Mouse (Mus musculus): ENCODE measurements at regions not wholly inside any gene's neighbourhood (a gene's known extent, or its start where the extent isn't known, plus 50 kb on each side); places are given as distances from the start of the nearest gene placed in this dataset.

- Histone ChIP-seq H3K9me3 (ENCODE audit: control insufficient read depth, low read depth, low read length) (no peaks in the 10 kb centered on the region), H3K27ac (ENCODE audit: low read length) (no peak overlapping the region), H3K36me3 (ENCODE audit: control insufficient read depth, insufficient read depth, low read length) (no peaks in the 10 kb centered on the region), H3K4me2 (replicated peaks; ENCODE audit: low read depth, low read length) (no peak overlapping the region), H3K4me3 (ENCODE audit: low read depth, low read length) (no peak overlapping the region), H3K9ac (replicated peaks; ENCODE audit: low read depth, low read length) (no peak overlapping the region), H3K27me3 (ENCODE audit: control insufficient read depth, insufficient read depth, low read length) (no peaks in the 10 kb centered on the region), H3K4me1 (ENCODE audit: control insufficient read depth, insufficient read depth, low read length) (no peaks in the 10 kb centered on the region)
- 33% methylated on average over 7 of the region's 7 CpGs for WGBS
- no peak for ATAC-seq (ENCODE audit: insufficient number of reproducible peaks, insufficient read depth, low FRiP score, low read depth)
Measured at GRCm38 (mm10) chr14:98626476-98626875, 367.6 kb downstream of the Rpl36a-ps1 start.

- no peaks in the 10 kb centered on the region for H3K4me1 ChIP-seq (ENCODE audit: control insufficient read depth, insufficient read depth, low read length)
- no peak overlapping the region for H3K27ac ChIP-seq (ENCODE audit: low read length)
- no peak overlapping the region for H3K9ac ChIP-seq (replicated peaks; ENCODE audit: low read depth, low read length)
- no peaks in the 10 kb centered on the region for H3K9me3 ChIP-seq (ENCODE audit: control insufficient read depth, low read depth, low read length)
- no peak for ATAC-seq (ENCODE audit: insufficient number of reproducible peaks, insufficient read depth, low FRiP score, low read depth)
- no peaks in the 10 kb centered on the region for H3K36me3 ChIP-seq (ENCODE audit: control insufficient read depth, insufficient read depth, low read length)
- no peaks in the 10 kb centered on the region for H3K27me3 ChIP-seq (ENCODE audit: control insufficient read depth, insufficient read depth, low read length)
- WGBS: 92% methylated on average over 4 of the region's 4 CpGs
- H3K4me3 ChIP-seq (ENCODE audit: low read depth, low read length): no peak overlapping the region
- no peak overlapping the region for H3K4me2 ChIP-seq (replicated peaks; ENCODE audit: low read depth, low read length)
Measured at GRCm38 (mm10) chr14:98625867-98626266, 368.3 kb downstream of the Rpl36a-ps1 start.

DNA sequence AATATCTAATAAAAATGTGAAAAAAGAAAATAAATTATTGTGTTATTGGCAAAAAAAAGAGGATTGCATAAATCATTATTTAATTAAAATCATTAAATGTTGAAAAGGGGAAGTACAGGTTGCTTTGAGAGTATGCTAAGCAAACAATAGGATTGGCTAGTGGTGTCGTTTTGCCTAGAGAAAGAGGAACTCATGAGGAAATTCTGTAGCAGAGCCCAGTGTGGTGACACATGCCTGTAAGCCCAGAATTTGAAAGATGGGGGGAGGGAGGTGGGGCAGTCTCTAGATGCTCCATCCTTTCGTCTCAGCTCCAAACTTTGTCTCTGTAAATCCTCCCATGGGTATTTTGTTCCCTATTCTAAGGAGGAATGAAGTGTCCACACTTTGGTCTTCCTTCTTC lies 388.3 kb downstream of the Rpl36a-ps1 start:
- no peak overlapping the region for H3K9ac ChIP-seq (replicated peaks; ENCODE audit: low read depth, low read length)
- no peaks in the 10 kb centered on the region for H3K27me3 ChIP-seq (ENCODE audit: control insufficient read depth, insufficient read depth, low read length)
- H3K27ac ChIP-seq (ENCODE audit: low read length): no peak overlapping the region
- H3K36me3 ChIP-seq (ENCODE audit: control insufficient read depth, insufficient read depth, low read length): no peaks in the 10 kb centered on the region
- no peaks in the 10 kb centered on the region for H3K9me3 ChIP-seq (ENCODE audit: control insufficient read depth, low read depth, low read length)
- H3K4me2 ChIP-seq (replicated peaks; ENCODE audit: low read depth, low read length): no peak overlapping the region
- 64% methylated on average over 2 of the region's 2 CpGs for WGBS
- H3K4me3 ChIP-seq (ENCODE audit: low read depth, low read length): no peak overlapping the region
- ATAC-seq (ENCODE audit: insufficient number of reproducible peaks, insufficient read depth, low FRiP score, low read depth): no peak
- H3K4me1 ChIP-seq (ENCODE audit: control insufficient read depth, insufficient read depth, low read length): no peaks in the 10 kb centered on the region

DNA sequence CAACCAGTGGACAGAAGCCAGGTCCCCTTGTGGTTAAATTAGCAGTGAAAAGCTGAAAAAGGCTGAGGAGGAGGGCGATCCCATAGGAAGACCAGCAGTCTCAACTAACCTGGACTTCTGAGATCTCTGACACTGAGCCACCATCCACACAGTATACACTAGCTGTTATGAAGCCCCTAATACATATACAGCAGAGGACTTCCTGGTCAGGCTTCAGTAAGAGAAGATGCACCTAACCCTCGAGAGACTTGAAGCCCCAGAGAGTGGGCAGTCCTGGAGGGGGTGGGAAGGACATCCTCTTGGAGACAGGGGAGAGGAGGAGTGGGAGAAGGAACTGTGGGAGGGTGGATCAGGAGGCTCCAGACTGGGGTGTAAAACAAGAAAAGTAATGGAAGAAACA lies 397.9 kb downstream of the Rpl36a-ps1 start:
- 88% methylated on average over 2 of the region's 2 CpGs for WGBS
- H3K27me3 ChIP-seq (ENCODE audit: control insufficient read depth, insufficient read depth, low read length): no peaks in the 10 kb centered on the region
- no peak overlapping the region for H3K4me2 ChIP-seq (replicated peaks; ENCODE audit: low read depth, low read length)
- no peak overlapping the region for H3K4me3 ChIP-seq (ENCODE audit: low read depth, low read length)
- no peaks in the 10 kb centered on the region for H3K9me3 ChIP-seq (ENCODE audit: control insufficient read depth, low read depth, low read length)
- no peak for ATAC-seq (ENCODE audit: insufficient number of reproducible peaks, insufficient read depth, low FRiP score, low read depth)
- no peak overlapping the region for H3K27ac ChIP-seq (ENCODE audit: low read length)
- H3K36me3 ChIP-seq (ENCODE audit: control insufficient read depth, insufficient read depth, low read length): no peaks in the 10 kb centered on the region
- no peaks in the 10 kb centered on the region for H3K4me1 ChIP-seq (ENCODE audit: control insufficient read depth, insufficient read depth, low read length)
- H3K9ac ChIP-seq (replicated peaks; ENCODE audit: low read depth, low read length): no peak overlapping the region

DNA sequence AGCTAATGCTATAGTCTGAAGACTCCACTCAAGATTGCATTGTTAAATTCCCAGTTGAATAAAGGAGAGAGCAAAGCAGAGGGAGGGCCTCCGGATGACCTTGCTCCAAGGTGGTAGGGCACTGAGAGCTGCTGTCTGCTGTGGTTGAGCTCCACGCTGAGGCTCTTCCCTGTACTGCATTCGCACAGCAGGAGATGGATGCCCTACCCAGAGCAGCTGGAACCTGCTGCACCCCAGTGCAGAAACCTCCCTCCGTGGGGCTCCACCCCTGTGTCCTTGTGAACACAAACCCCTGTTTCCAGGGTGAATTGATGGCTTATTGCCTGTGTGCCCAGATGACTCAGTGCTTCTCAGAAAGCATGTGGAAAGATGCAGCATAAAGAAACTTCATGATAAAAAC lies 404.3 kb downstream of the Rpl36a-ps1 start:
- H3K9ac ChIP-seq (replicated peaks; ENCODE audit: low read depth, low read length): no peak overlapping the region
- ATAC-seq (ENCODE audit: insufficient number of reproducible peaks, insufficient read depth, low FRiP score, low read depth): peak; percentile 84; the same call in 1 of the 2 replicates

GRCm38 (mm10) chr14:98571644-98572043 lies 402.1 kb upstream of the Dach1 start:
- H3K4me1 ChIP-seq (ENCODE audit: control insufficient read depth, insufficient read depth, low read length): no peaks in the 10 kb centered on the region
- no peak overlapping the region for H3K4me3 ChIP-seq (ENCODE audit: low read depth, low read length)
- no peaks in the 10 kb centered on the region for H3K27me3 ChIP-seq (ENCODE audit: control insufficient read depth, insufficient read depth, low read length)
- no peak overlapping the region for H3K27ac ChIP-seq (ENCODE audit: low read length)
- H3K9ac ChIP-seq (replicated peaks; ENCODE audit: low read depth, low read length): no peak overlapping the region
- H3K4me2 ChIP-seq (replicated peaks; ENCODE audit: low read depth, low read length): no peak overlapping the region
- WGBS: 72% methylated on average over 1 of the region's 1 CpGs
- H3K36me3 ChIP-seq (ENCODE audit: control insufficient read depth, insufficient read depth, low read length): no peaks in the 10 kb centered on the region
- ATAC-seq (ENCODE audit: insufficient number of reproducible peaks, insufficient read depth, low FRiP score, low read depth): no peak
- no peaks in the 10 kb centered on the region for H3K9me3 ChIP-seq (ENCODE audit: control insufficient read depth, low read depth, low read length)

More for the DNA sequence above, 404.3 kb downstream of the Rpl36a-ps1 start:
- H3K4me1 ChIP-seq (ENCODE audit: control insufficient read depth, insufficient read depth, low read length): no peaks in the 10 kb centered on the region
- whole genome bisulfite sequencing: 15% methylated on average over 4 of the region's 4 CpGs
- H3K4me2 ChIP-seq (replicated peaks; ENCODE audit: low read depth, low read length): no peak overlapping the region
- H3K4me3 ChIP-seq (ENCODE audit: low read depth, low read length): no peak overlapping the region
- H3K27ac ChIP-seq (ENCODE audit: low read length): no peak overlapping the region
- no peaks in the 10 kb centered on the region for H3K36me3 ChIP-seq (ENCODE audit: control insufficient read depth, insufficient read depth, low read length)
- no peaks in the 10 kb centered on the region for H3K9me3 ChIP-seq (ENCODE audit: control insufficient read depth, low read depth, low read length)
- H3K27me3 ChIP-seq (ENCODE audit: control insufficient read depth, insufficient read depth, low read length): no peaks in the 10 kb centered on the region

DNA sequence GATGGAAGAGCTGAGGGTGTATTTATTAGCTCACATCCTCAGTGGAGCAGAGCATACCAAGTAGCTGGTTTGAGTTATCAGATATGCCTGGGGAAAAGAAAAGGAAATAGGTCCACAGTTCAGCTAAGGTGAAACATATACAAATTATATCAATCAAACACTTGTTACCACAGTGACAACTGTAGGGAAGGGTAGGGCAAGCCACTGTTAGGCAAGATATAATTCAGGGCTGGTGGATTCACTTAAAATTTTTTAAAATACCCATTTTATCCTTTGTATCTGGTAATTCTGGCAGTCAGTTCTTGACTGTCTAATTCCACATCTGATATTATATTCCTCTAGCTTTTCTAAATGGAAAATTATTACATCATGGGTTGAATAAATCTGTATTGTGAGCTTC lies 392.4 kb upstream of the Dach1 start:
- Histone ChIP-seq H3K4me2 (replicated peaks; ENCODE audit: low read depth, low read length) (no peak overlapping the region), H3K36me3 (ENCODE audit: control insufficient read depth, insufficient read depth, low read length) (no peaks in the 10 kb centered on the region), H3K27ac (ENCODE audit: low read length) (no peak overlapping the region), H3K4me1 (ENCODE audit: control insufficient read depth, insufficient read depth, low read length) (no peaks in the 10 kb centered on the region), H3K9me3 (ENCODE audit: control insufficient read depth, low read depth, low read length) (no peaks in the 10 kb centered on the region), H3K27me3 (ENCODE audit: control insufficient read depth, insufficient read depth, low read length) (no peaks in the 10 kb centered on the region), H3K9ac (replicated peaks; ENCODE audit: low read depth, low read length) (no peak overlapping the region), H3K4me3 (ENCODE audit: low read depth, low read length) (no peak overlapping the region)
- no peak for ATAC-seq (ENCODE audit: insufficient number of reproducible peaks, insufficient read depth, low FRiP score, low read depth)

DNA sequence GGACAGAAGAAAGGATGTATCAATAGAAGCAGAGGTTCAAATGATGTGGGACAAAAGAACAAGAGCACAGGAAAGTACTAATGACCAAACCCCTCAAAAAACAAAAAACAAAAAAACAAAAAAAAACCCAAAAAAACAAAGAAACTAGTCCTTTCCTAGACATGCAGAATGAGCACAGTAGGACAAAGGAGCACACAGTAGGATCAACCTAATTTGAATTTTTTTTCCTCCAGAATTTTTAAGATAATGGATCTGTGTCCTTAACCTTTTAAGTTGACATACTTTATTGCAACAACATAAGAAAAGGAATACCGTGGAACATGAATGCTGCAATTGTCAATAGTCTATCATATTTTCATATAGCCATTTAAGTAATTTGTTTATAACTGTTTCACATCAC lies 370.2 kb upstream of the Dach1 start:
- Histone ChIP-seq H3K4me3 (ENCODE audit: low read depth, low read length) (no peak overlapping the region), H3K4me2 (replicated peaks; ENCODE audit: low read depth, low read length) (no peak overlapping the region), H3K9me3 (ENCODE audit: control insufficient read depth, low read depth, low read length) (no peaks in the 10 kb centered on the region), H3K27me3 (ENCODE audit: control insufficient read depth, insufficient read depth, low read length) (no peaks in the 10 kb centered on the region), H3K4me1 (ENCODE audit: control insufficient read depth, insufficient read depth, low read length) (0 out of 2 replicates have a peak, but pooled peaks cover 3% of the 10 kb centered on the region), H3K9ac (replicated peaks; ENCODE audit: low read depth, low read length) (no peak overlapping the region), H3K36me3 (ENCODE audit: control insufficient read depth, insufficient read depth, low read length) (no peaks in the 10 kb centered on the region), H3K27ac (ENCODE audit: low read length) (no peak overlapping the region)
- 88% methylated on average over 1 of the region's 1 CpGs for WGBS
- ATAC-seq (ENCODE audit: insufficient number of reproducible peaks, insufficient read depth, low FRiP score, low read depth): no peak

DNA sequence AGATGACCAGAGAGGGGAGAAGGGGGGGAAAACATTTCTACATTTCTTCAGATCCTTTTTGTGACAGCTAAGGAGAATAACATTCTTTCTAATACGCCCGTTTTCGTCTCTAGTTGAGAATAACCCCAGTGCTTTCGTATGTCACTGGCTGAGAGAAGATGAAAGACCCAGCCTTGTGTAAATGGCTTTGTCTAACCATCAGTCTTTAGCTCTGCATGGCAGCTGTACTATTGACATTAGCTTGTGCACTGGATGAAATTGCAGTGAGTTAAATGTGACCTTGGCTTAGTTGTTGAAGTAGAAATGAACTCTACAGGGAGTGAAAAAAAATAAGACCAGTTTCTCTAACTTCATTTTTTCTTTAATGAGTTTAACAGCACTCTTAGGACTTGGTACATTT lies 368.7 kb upstream of the Dach1 start:
- H3K4me1 ChIP-seq (ENCODE audit: control insufficient read depth, insufficient read depth, low read length): 0 out of 2 replicates have a peak, but pooled peaks cover 3% of the 10 kb centered on the region
- H3K4me3 ChIP-seq (ENCODE audit: low read depth, low read length): no peak overlapping the region
- 22% methylated on average over 4 of the region's 4 CpGs for WGBS
- H3K9me3 ChIP-seq (ENCODE audit: control insufficient read depth, low read depth, low read length): no peaks in the 10 kb centered on the region
- H3K27ac ChIP-seq (ENCODE audit: low read length): no peak overlapping the region
- no peak overlapping the region for H3K4me2 ChIP-seq (replicated peaks; ENCODE audit: low read depth, low read length)
- no peaks in the 10 kb centered on the region for H3K36me3 ChIP-seq (ENCODE audit: control insufficient read depth, insufficient read depth, low read length)
- H3K27me3 ChIP-seq (ENCODE audit: control insufficient read depth, insufficient read depth, low read length): no peaks in the 10 kb centered on the region
- peak; percentile 72; the same call in 1 of the 2 replicates for ATAC-seq (ENCODE audit: insufficient number of reproducible peaks, insufficient read depth, low FRiP score, low read depth)
- H3K9ac ChIP-seq (replicated peaks; ENCODE audit: low read depth, low read length): no peak overlapping the region

Data from stomach, embryonic 14.5 days (tissue).